Mouse (Mus musculus): ENCODE measurements around the gene Cxcr5. TPM values are rescaled to one million over a fixed set of nuclear protein-coding genes. Genes with fewer than 3 reads are reported as not detected.
A peak's percentile ranks its signal among the peaks of the same experiment; 100 is the strongest.

Cxcr5 gene
- total and polyA plus RNA-seq, 2 experiments from 2014 or later, result not detected

DNA sequence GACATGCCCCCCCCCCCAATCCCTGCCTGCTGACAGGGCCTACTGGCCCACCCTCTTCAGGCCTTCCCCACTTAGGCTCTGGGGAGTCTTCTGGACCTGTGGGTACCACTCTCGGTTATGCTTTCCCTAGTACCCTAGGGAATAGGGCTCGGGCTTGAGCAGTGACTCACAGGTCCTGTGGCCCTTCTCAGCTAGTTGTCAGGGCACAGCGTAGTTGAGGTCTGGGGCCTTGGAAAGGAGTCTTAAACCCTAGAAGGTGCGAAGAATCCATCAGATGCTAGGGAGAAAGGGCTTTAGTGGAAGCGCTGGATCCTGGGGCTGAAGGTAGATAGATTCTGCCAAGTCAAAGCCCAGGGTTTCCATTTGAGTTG is 61.5 kb downstream of the Cxcr5 start:
- Histone ChIP-seq H3K9ac (replicated peaks; ENCODE audit: low read length, poor library complexity, severe bottlenecking) (peak overlapping the region; percentile 70), H3K4me1 (ENCODE audit: insufficient read depth, low read length) (peaks cover 16% of the 10 kb centered on the region; the same call in 1 of the 2 replicates), H3K4me3 (ENCODE audit: low read depth, low read length) (peak overlapping the region; percentile 37; the same call in 1 of the 2 replicates), H3K9me3 (ENCODE audit: low read length) (no peaks in the 10 kb centered on the region), H3K27me3 (ENCODE audit: insufficient read depth, low read length) (no peaks in the 10 kb centered on the region), H3K36me3 (ENCODE audit: insufficient read depth, low read length) (no peaks in the 10 kb centered on the region), H3K4me2 (ENCODE audit: low read depth, low read length, poor library complexity, severe bottlenecking) (peak overlapping the region; percentile 86), H3K27ac (ENCODE audit: low read depth, low read length) (peak overlapping the region; percentile 59)
- no peak for TF ChIP-seq CTCF (IDR thresholded peaks at IDR 0.05)
- 22% methylated on average over 5 of the region's 5 CpGs for WGBS
- no peak for DNase-seq (ENCODE audit: low spot score)
- no peak for ATAC-seq (ENCODE audit: low FRiP score)

GRCm38 (mm10) chr9:44499356-44500162 is 62.1 kb downstream of the Cxcr5 start:
- Histone ChIP-seq H3K4me3 (ENCODE audit: low read depth, low read length) (peak overlapping the region; percentile 37), H3K9ac (replicated peaks; ENCODE audit: low read length, poor library complexity, severe bottlenecking) (peak overlapping the region; percentile 70), H3K27ac (ENCODE audit: low read depth, low read length) (peak overlapping the region; percentile 81), H3K36me3 (ENCODE audit: insufficient read depth, low read length) (no peaks in the 10 kb centered on the region), H3K9me3 (ENCODE audit: low read length) (no peaks in the 10 kb centered on the region), H3K4me1 (ENCODE audit: insufficient read depth, low read length) (peaks cover 20% of the 10 kb centered on the region; the same call in 1 of the 2 replicates), H3K27me3 (ENCODE audit: insufficient read depth, low read length) (no peaks in the 10 kb centered on the region), H3K4me2 (ENCODE audit: low read depth, low read length, poor library complexity, severe bottlenecking) (peak overlapping the region; percentile 86)
- DNase-seq (ENCODE audit: low spot score), result peak; percentile 72
- 14% methylated on average over 20 of the region's 20 CpGs for WGBS
- peak; percentile 20 for ATAC-seq (ENCODE audit: low FRiP score)
- no peak for TF ChIP-seq CTCF (IDR thresholded peaks at IDR 0.05)

DNA sequence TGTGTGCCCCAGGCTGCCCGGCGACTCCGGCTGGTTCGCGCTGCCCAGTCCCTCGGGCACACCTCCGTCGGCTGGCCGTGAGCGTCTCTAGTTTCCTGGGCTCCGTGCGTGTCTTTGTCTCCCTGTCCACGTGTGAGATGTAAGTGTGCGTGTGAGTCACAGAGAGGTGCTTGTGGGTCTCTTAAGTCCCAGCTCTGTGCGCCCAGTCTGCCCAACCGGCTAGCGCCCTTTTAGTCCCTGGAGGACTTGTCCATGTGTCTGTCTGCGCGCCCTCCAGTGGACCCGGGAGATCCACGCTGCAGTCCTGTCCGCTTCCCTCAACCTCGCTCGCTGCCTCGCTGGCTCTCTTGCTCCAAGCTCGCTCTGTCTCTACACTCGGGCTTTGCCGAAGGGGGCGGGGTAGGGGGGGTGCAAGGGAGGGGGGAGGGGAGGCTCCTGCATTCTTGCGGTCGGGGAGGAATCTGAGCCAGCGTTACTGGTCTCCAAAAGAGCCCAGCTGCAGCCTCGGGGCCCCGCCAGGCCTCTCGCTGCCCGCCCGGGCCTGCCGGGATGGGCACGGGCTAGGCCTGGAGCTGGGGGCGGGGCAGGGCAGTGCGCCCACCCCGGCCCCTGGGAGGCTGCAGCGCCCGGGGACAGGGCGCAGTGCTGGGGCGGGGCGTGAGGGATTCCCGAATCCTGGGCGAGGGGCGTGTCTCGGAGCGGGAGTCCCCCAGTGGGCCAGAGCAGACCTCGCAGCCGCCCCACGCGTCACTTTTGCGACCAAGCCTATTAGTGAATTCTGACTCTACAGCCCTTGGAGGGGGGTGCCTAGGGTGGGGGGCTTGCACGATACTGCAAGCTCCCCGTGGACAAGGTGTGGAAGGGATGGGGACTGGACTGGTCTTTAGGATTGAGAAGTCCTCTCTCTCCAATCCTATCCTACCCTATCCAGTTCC is 63.0 kb downstream of the Cxcr5 start:
- Histone ChIP-seq H3K9ac (replicated peaks; ENCODE audit: low read length, poor library complexity, severe bottlenecking) (peak overlapping the region; percentile 70), H3K9me3 (ENCODE audit: low read length) (no peaks in the 10 kb centered on the region), H3K27ac (ENCODE audit: low read depth, low read length) (peak overlapping the region; percentile 81), H3K4me3 (ENCODE audit: low read depth, low read length) (peak overlapping the region; percentile 37), H3K4me1 (ENCODE audit: insufficient read depth, low read length) (peaks cover 20% of the 10 kb centered on the region; the same call in 1 of the 2 replicates), H3K27me3 (ENCODE audit: insufficient read depth, low read length) (no peaks in the 10 kb centered on the region), H3K4me2 (ENCODE audit: low read depth, low read length, poor library complexity, severe bottlenecking) (peak overlapping the region; percentile 86), H3K36me3 (ENCODE audit: insufficient read depth, low read length) (no peaks in the 10 kb centered on the region)
- DNase-seq (ENCODE audit: low spot score) (peak; percentile 79), ATAC-seq (ENCODE audit: low FRiP score) (peak; percentile 69)
- 3% methylated on average over 58 of the region's 59 CpGs for WGBS
- TF ChIP-seq CTCF (IDR thresholded peaks at IDR 0.05), result peak; percentile 56

GRCm38 (mm10) chr9:44497624-44498377 is 63.9 kb downstream of the Cxcr5 start:
- Histone ChIP-seq H3K9me3 (ENCODE audit: low read length) (no peaks in the 10 kb centered on the region), H3K4me1 (ENCODE audit: insufficient read depth, low read length) (peaks cover 27% of the 10 kb centered on the region; the same call in 1 of the 2 replicates), H3K4me3 (ENCODE audit: low read depth, low read length) (peak overlapping the region; percentile 37), H3K27ac (ENCODE audit: low read depth, low read length) (peak overlapping the region; percentile 81), H3K4me2 (ENCODE audit: low read depth, low read length, poor library complexity, severe bottlenecking) (peak overlapping the region; percentile 86), H3K27me3 (ENCODE audit: insufficient read depth, low read length) (no peaks in the 10 kb centered on the region), H3K9ac (replicated peaks; ENCODE audit: low read length, poor library complexity, severe bottlenecking) (0 out of 2 replicates have a peak overlapping the region, but pooled peaks have one; percentile 70), H3K36me3 (ENCODE audit: insufficient read depth, low read length) (no peaks in the 10 kb centered on the region)
- 9% methylated on average over 11 of the region's 11 CpGs for WGBS
- no peak for TF ChIP-seq CTCF (IDR thresholded peaks at IDR 0.05)
- DNase-seq (ENCODE audit: low spot score) (no peak), ATAC-seq (ENCODE audit: low FRiP score) (no peak)

- Histone ChIP-seq H3K4me1 (ENCODE audit: insufficient read depth, low read length) (peaks cover 27% of the 10 kb centered on the region), H3K36me3 (ENCODE audit: insufficient read depth, low read length) (no peaks in the 10 kb centered on the region), H3K27ac (ENCODE audit: low read depth, low read length) (no peak overlapping the region), H3K27me3 (ENCODE audit: insufficient read depth, low read length) (no peaks in the 10 kb centered on the region), H3K9ac (replicated peaks; ENCODE audit: low read length, poor library complexity, severe bottlenecking) (no peak overlapping the region), H3K4me2 (ENCODE audit: low read depth, low read length, poor library complexity, severe bottlenecking) (no peak overlapping the region), H3K9me3 (ENCODE audit: low read length) (no peaks in the 10 kb centered on the region), H3K4me3 (ENCODE audit: low read depth, low read length) (no peak overlapping the region)
- no peak for ATAC-seq (ENCODE audit: low FRiP score)
- TF ChIP-seq CTCF (IDR thresholded peaks at IDR 0.05), result no peak
- 56% methylated on average over 12 of the region's 12 CpGs for WGBS
- no peak for DNase-seq (ENCODE audit: low spot score)
Measured at GRCm38 (mm10) chr9:44496803-44497461, 64.7 kb downstream of the Cxcr5 start.
